Mouse (Mus musculus): ENCODE measurements around the gene Cyp3a11.

DNA sequence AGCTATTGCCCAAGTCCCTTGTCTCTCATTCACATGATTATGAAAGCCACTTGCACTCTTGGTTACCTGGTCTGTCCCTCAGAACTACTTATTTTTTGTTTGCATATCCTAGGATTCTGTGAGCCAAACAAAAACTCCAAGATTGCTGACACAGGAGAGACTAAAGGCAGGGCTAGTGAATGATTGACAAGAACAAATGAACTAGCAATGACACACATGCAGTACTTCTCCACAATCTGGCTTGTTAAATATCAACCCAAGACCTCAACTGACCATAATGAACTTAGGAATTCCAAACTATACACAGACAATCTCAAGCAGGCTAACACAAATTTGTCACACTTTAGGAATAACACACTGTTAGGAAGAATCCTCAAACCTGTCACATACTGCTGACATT lies 32.0 kb upstream of the Cyp3a11 start:
- TF ChIP-seq CTCF (IDR thresholded peaks at IDR 0.05; ENCODE audit: low read depth, low read length), result no peak
- TF ChIP-seq TAL1 (conservative IDR thresholded peaks at IDR 0.05; ENCODE audit: low read depth, low read length), result no peak
- TF ChIP-seq GATA1 (IDR thresholded peaks at IDR 0.05; ENCODE audit: borderline replicate concordance, low read length), result no peak
